Mouse (Mus musculus): ENCODE results near the gene Lhx6. TPM values are rescaled to one million over a fixed set of nuclear protein-coding genes. Genes with fewer than 3 reads are reported as not detected.

The Lhx6 gene
- polyA plus RNA-seq, 1 experiment from 2014 or later = 1.2 TPM

DNA sequence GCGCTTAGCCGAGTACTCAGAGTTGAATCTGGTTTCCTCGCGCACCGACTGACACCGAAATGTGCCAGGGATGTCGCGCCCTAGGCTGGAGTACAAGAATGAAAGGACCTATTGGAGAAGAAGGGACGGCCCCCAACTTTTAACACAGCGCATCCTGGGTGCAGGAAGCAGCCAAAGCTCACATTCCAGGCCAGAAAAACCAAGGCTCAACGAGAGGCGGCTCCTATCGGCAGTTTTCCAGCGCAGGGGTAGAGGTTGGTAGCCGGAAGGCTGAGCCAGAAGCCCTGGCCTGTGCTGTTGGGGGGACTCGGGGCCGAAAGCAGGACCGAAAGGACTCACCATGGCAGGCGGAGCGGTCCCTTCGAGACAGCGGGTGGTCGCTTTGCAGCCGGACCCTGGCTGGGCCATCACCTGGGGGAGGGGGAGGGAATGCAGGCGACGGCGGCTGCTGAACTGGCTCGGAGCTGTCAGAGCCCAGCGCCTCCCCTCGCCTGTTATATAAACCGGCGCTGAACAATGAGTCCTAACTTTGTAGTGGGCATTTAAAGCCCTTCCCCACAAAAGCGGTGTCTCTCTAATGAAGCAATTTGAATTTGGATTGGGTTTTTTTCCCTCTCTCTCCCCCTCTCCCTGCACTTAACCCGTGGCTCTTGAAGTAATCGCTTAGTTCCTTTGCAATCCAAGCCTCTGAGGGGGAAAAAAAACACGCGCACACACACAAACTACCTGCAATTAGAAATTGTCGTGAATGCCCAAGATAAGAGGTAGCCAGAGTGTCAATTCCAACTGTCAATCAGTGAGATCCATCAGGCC is 1.4 kb downstream of the Lhx6 start:
- Histone ChIP-seq H3K27ac (no peak overlapping the region), H3K4me3 (peak overlapping the region; percentile 22), H3K4me2 (replicated peaks) (peak overlapping the region; percentile 59), H3K36me3 (no peaks in the 10 kb centered on the region), H3K27me3 (replicated peaks) (peaks cover 99% of the 10 kb centered on the region), H3K9me3 (no peaks in the 10 kb centered on the region), H3K4me1 (peaks cover 37% of the 10 kb centered on the region), H3K9ac (no peak overlapping the region)
- WGBS = under 1% methylated on average over 38 of the region's 38 CpGs
- no peak for ATAC-seq (ENCODE audit: low FRiP score, low read depth)

DNA sequence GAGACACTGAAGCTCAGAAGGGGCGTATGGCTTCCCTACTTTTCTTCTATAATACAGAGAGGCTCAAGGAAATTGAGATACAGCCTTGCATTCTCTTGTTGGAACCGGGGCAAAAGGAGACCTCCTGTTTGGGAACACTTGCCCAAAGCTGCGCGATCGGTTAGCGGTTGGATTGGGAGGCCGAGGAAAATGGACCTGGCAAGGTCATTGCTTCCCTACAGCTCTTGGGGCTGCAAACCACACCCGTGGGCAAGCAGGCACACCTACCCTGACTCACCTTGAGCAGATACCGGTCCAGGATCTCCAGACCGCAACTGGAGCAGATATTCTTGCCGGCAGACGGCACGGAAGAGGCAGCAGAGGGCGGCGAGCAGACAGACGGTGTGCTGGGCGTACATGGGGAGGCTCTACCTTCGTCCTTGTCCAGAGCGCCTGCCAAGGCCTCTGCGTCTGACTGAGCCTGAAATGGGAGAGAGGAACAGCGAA is 2.1 kb downstream of the Lhx6 start:
- Histone ChIP-seq H3K4me1 (peaks cover 37% of the 10 kb centered on the region), H3K27me3 (replicated peaks) (peaks cover 99% of the 10 kb centered on the region), H3K9me3 (no peaks in the 10 kb centered on the region), H3K36me3 (no peaks in the 10 kb centered on the region), H3K9ac (no peak overlapping the region), H3K4me2 (replicated peaks) (peak overlapping the region; percentile 59), H3K4me3 (no peak overlapping the region), H3K27ac (no peak overlapping the region)
- 1% methylated on average over 21 of the region's 21 CpGs for WGBS
- ATAC-seq (ENCODE audit: low FRiP score, low read depth) = no peak

DNA sequence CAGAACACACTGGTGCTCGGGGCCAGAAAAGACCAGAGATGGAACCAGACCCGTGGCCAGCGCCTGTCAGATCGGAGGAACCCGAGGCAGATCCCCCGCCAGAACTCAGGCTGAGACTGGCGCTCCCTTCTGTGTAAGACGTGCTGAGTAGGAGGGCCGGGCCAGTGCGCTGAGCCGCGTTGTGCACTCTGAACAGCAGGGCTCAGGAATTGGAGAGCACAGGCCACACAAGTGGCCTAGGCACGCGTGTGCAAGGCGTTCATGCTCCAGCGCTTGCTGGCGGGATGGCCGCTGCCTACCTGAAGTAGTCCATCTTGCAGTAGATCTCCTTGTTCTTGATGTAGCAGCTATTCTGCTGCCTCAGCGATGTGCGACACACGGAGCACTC is 2.7 kb downstream of the Lhx6 start:
- no peak for ATAC-seq (ENCODE audit: low FRiP score, low read depth)
- H3K36me3 ChIP-seq = no peaks in the 10 kb centered on the region
- peaks cover 37% of the 10 kb centered on the region for H3K4me1 ChIP-seq
- H3K9ac ChIP-seq = no peak overlapping the region
- WGBS = under 1% methylated on average over 21 of the region's 21 CpGs
- 0 out of 2 replicates have a peak overlapping the region, but pooled peaks have one; percentile 59 for H3K4me2 ChIP-seq (replicated peaks)
- peaks cover 99% of the 10 kb centered on the region for H3K27me3 ChIP-seq (replicated peaks)
- H3K9me3 ChIP-seq = no peaks in the 10 kb centered on the region
- H3K27ac ChIP-seq = no peak overlapping the region
- no peak overlapping the region for H3K4me3 ChIP-seq

DNA sequence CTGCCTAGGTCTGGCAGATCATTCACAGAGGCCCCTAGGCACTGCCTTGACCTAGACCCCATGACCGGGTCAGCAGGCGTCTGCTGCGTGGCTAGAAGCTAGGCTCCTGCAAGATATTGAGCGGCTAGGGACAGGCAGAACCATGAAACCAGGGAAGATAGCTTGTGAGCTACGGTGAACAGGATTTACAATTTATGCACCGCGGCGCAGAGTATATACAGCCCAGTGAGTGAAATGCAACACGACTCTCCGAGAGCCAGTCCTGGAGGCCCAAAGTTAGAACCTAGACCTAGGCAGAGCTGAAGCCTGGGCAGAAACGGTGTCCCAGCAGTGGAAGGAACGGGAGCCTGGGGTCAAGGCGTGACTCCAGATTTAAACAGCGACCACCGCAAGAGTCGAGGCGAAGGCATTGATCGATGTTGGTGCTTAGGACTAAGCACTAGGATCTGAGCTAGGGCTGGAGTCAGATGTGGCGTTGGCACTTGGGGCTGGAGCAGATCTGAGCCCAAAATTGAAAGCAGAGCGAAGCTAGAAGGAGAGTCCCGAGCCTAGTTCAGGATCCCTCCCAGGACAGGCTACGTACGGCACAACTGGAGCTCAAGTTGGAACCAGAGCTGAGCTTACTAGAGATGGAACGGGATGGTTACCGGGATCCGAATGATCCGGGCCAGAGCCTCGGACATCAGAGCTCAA is 3.2 kb downstream of the Lhx6 start:
- Histone ChIP-seq H3K4me1 (peaks cover 37% of the 10 kb centered on the region), H3K4me2 (replicated peaks) (0 out of 2 replicates have a peak overlapping the region, but pooled peaks have one; percentile 59), H3K27ac (no peak overlapping the region), H3K9me3 (no peaks in the 10 kb centered on the region), H3K36me3 (no peaks in the 10 kb centered on the region), H3K9ac (no peak overlapping the region), H3K27me3 (replicated peaks) (peaks cover 99% of the 10 kb centered on the region), H3K4me3 (no peak overlapping the region)
- WGBS = 1% methylated on average over 28 of the region's 28 CpGs
- no peak for ATAC-seq (ENCODE audit: low FRiP score, low read depth)

DNA sequence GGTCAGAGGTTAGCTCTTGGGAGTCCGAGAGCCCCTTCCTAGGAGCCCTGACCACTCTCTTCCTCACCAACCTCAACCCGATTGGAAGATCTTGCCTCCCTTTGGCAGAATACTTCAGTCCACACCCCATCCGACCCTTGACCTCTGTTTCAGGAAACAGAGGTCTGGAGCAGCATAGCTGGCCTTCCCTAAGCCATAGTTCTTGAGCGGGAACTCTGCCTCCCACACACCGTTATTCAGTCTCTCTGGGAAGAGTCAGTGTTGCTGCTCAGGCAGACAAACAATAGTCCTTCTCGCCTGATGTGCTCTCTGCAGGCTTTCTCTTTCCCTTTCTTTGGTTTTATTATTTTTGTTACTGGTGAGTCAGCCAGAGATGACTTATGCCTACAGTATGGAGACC is 5.5 kb downstream of the Lhx6 start:
- 7% methylated on average over 6 of the region's 6 CpGs for WGBS
- H3K4me1 ChIP-seq = peaks cover 30% of the 10 kb centered on the region
- no peak overlapping the region for H3K4me2 ChIP-seq (replicated peaks)
- peaks cover 99% of the 10 kb centered on the region for H3K27me3 ChIP-seq (replicated peaks)
- H3K9ac ChIP-seq = no peak overlapping the region
- no peak overlapping the region for H3K27ac ChIP-seq
- H3K36me3 ChIP-seq = no peaks in the 10 kb centered on the region
- H3K4me3 ChIP-seq = no peak overlapping the region
- ATAC-seq (ENCODE audit: low FRiP score, low read depth) = no peak
- no peaks in the 10 kb centered on the region for H3K9me3 ChIP-seq

DNA sequence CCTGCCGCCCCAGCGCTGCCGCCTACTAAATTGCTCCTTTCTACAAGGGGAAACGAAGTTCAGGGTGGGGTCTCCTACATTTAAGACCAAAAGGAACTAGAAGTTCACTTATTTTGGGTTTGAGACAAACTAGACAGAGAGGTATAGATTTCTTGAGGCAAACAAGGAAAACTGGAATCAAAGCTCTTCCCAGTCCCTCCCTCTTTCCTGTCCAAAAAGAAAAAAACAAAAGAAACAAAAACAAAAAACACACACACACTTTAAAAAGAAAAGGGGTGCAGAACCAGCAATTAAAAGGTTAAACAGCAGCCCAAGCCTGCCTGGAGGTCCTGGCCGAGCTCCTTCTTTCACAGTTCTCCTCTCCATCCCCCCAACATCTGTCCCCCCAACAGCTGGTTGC is 7.2 kb downstream of the Lhx6 start:
- H3K27me3 ChIP-seq (replicated peaks) = peaks cover 100% of the 10 kb centered on the region
- 2% methylated on average over 5 of the region's 5 CpGs for WGBS
- H3K4me2 ChIP-seq (replicated peaks) = no peak overlapping the region
- H3K4me3 ChIP-seq = peak overlapping the region; percentile 13; the same call in 1 of the 2 replicates
- no peaks in the 10 kb centered on the region for H3K9me3 ChIP-seq
- ATAC-seq (ENCODE audit: low FRiP score, low read depth) = no peak
- peaks cover 13% of the 10 kb centered on the region; the same call in 1 of the 2 replicates for H3K4me1 ChIP-seq
- no peak overlapping the region for H3K9ac ChIP-seq
- no peak overlapping the region for H3K27ac ChIP-seq
- no peaks in the 10 kb centered on the region for H3K36me3 ChIP-seq

DNA sequence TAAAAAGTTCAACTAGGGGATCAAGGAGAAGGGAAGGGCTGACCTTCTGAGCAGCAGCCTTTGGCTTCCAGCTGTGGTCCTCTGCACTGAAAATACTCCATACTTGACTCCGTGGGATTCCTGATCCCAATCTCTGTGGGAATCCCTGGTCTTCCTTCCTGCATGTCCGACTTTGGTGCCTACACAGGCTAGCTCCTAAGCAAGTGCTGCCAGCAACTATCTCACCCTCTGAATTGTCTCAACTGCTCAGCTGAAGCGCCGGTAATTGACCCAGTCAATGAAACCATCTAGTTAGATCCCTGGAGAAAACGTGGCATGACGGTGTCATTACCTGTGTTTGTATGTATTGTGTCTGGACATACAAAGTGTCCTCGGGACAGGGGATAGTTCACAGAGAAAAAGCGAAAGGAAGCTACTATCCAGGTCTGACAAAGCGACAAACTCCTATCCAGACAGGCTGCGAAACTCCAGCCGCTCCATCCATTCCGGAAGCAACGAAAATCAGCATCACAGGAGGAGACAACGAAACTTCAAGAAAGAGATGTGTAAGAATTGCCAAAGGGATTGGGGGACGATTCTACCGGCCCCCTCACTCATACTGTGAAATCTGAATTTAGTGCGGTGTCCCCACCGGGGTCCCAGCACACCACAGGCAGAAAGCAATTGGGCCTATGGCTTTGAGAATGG is 7.9 kb downstream of the Lhx6 start:
- Histone ChIP-seq H3K4me2 (replicated peaks) (no peak overlapping the region), H3K36me3 (no peaks in the 10 kb centered on the region), H3K4me3 (no peak overlapping the region), H3K9ac (no peak overlapping the region), H3K27me3 (replicated peaks) (peaks cover 100% of the 10 kb centered on the region), H3K27ac (no peak overlapping the region), H3K4me1 (0 out of 2 replicates have a peak, but pooled peaks cover 5% of the 10 kb centered on the region), H3K9me3 (no peaks in the 10 kb centered on the region)
- 3% methylated on average over 18 of the region's 18 CpGs for WGBS
- ATAC-seq (ENCODE audit: low FRiP score, low read depth) = no peak

DNA sequence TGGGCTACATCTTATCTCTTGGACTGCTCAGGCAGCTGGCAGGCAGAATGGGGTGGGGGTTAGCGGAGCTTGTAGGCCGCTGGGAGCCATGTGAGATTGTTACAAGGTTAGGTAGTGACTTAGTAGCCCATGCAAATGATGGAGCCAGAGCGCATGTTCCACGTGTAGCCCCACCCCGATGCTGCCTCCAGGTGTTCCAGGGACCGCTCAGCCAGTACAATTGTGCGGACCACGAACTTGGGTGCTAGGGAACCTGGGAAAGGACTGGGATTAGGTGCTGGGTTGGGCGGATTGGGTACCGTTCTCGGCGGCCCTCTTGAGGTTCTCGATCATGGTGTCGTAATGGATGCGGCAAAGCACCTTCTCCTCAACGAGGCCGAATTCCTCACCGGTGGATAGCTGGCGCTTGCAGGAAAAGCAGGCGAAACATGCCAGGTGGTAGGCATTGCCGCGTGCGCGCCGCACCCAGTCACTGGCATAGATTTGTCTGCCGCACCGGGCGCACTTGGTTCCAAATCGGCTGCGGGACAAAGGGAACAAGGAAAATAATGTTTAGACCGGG is 11.2 kb downstream of the Lhx6 start:
- Histone ChIP-seq H3K27ac (no peak overlapping the region), H3K4me3 (no peak overlapping the region), H3K9me3 (no peaks in the 10 kb centered on the region), H3K4me1 (peaks cover 12% of the 10 kb centered on the region), H3K27me3 (replicated peaks) (peaks cover 100% of the 10 kb centered on the region), H3K4me2 (replicated peaks) (no peak overlapping the region), H3K36me3 (no peaks in the 10 kb centered on the region), H3K9ac (no peak overlapping the region)
- ATAC-seq (ENCODE audit: low FRiP score, low read depth) = no peak
- WGBS = 3% methylated on average over 31 of the region's 31 CpGs

DNA sequence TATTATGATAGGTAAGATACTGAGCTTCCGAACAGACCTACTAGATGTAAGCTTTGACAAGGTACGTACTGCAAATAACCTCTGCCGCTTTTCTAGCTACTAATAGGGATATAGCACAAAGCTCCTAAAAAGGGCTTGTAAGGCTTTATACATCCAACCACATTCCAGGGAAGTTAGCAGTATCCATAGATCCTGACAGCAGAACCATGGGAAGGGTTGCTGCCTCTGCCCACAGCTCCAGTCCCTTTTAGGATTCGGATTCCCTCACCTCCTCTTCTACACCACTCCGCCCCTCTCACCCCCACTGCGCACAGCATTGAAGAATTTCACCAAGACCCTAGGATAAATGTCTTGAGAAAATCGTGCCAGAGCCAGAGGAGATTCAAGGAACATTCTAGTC is 11.9 kb downstream of the Lhx6 start:
- ATAC-seq (ENCODE audit: low FRiP score, low read depth) = no peak
- Histone ChIP-seq H3K9me3 (no peaks in the 10 kb centered on the region), H3K36me3 (no peaks in the 10 kb centered on the region), H3K9ac (no peak overlapping the region), H3K4me2 (replicated peaks) (no peak overlapping the region), H3K27ac (no peak overlapping the region), H3K4me1 (peaks cover 12% of the 10 kb centered on the region), H3K4me3 (no peak overlapping the region), H3K27me3 (replicated peaks) (peaks cover 100% of the 10 kb centered on the region)
- 12% methylated on average over 7 of the region's 7 CpGs for WGBS

DNA sequence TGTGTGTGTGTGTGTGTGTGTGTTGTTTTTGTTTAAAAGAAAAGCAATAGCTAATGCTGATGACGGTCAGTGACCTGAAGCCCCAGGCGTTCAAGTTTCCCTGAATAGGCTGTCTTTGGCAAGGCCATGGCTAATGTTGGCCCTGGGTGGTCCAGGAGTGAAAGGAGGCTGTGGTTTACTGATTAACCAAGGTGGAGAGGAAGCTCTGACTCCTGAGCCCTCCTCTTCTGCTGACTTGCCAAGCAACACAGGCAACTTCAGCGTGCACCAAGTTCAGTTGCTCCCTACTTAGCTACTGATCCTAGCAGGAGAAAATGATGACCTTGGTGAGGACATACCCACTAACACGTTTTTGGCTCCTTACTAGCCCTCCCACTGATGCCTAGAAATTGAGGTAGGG is 12.5 kb downstream of the Lhx6 start:
- 3% methylated on average over 4 of the region's 4 CpGs for WGBS

DNA sequence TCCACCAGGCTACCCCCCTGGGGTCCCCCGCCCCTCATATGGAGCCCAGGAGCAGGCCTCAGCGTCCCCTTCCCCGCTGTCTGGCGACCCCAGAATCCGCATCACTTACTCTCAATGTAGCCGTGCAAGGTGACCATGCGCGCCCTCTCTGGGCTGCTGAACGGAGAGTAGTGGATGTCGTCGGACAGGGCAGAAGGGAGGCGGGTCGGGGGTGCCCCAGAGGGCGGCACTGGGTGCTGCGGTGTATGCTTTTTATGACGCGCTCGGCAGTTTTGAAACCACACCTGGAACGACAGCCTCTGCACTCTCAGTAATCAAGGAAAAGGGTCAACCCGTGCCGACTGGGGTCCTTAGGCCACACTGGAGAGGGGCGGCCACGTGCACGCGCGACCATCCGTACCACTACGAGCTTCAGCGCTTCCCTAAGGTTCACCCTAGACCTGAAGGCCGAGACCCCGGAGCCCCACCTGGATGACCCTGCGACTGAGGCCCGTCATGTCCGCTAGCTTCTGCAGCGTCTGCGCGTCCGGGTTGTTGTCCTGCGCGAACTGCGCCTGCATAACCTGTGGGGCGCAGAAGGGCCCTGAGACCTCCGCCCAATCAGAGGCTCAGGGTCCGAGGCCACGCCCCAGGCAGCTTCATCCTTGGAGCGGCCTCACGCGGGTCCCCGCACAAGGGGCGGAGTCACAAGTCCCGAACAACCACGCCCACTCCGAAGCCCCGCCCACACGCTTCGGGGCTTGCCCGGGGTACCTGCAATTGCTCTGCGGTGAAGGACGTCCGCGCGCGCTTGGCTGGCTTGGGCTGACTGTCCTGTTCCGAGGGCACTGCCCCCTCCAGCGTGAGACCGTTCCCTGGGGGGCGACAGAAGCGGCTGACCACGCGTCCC is 14.1 kb downstream of the Lhx6 start:
- H3K9me3 ChIP-seq = no peaks in the 10 kb centered on the region
- H3K27ac ChIP-seq = no peak overlapping the region
- peaks cover 98% of the 10 kb centered on the region for H3K27me3 ChIP-seq (replicated peaks)
- peak overlapping the region; percentile 71 for H3K4me2 ChIP-seq (replicated peaks)
- ATAC-seq (ENCODE audit: low FRiP score, low read depth) = peak; percentile 85
- 0 out of 2 replicates have a peak overlapping the region, but pooled peaks have one; percentile 21 for H3K9ac ChIP-seq
- WGBS = 1% methylated on average over 70 of the region's 70 CpGs
- peak overlapping the region; percentile 37 for H3K4me3 ChIP-seq
- H3K4me1 ChIP-seq = peaks cover 12% of the 10 kb centered on the region
- no peaks in the 10 kb centered on the region for H3K36me3 ChIP-seq

More for the DNA sequence above, 12.5 kb downstream of the Lhx6 start:
- H3K27ac ChIP-seq = no peak overlapping the region
- H3K4me1 ChIP-seq = peaks cover 12% of the 10 kb centered on the region
- H3K27me3 ChIP-seq (replicated peaks) = peaks cover 98% of the 10 kb centered on the region
- ATAC-seq (ENCODE audit: low FRiP score, low read depth) = no peak
- H3K9ac ChIP-seq = no peak overlapping the region
- H3K36me3 ChIP-seq = no peaks in the 10 kb centered on the region
- no peaks in the 10 kb centered on the region for H3K9me3 ChIP-seq
- H3K4me3 ChIP-seq = no peak overlapping the region
- no peak overlapping the region for H3K4me2 ChIP-seq (replicated peaks)
